Mouse (Mus musculus) brain, embryonic 14.5 days (tissue): ENCODE data around the gene Msrb2.

ENCODE experiments used
- CTCF ChIP-seq: fragments of 200-500 bp; IDR thresholded peaks from 2 replicates; pipeline ENCODE4 v1.5.1; 2012; ENCODE audit warnings: inconsistent platforms, mild to moderate bottlenecking, moderate library complexity, borderline replicate concordance; ENCODE audit not compliant: insufficient read depth, insufficient read length; ENCODE audit errors: extremely low read depth
- POLR2A ChIP-seq: fragments of 200-500 bp; IDR thresholded peaks from 2 replicates; pipeline ENCODE4 v1.6.1; 2012; ENCODE audit warnings: mild to moderate bottlenecking, inconsistent platforms, borderline replicate concordance; ENCODE audit not compliant: poor library complexity, insufficient read depth, insufficient read length, severe bottlenecking; ENCODE audit errors: extremely low read depth

GRCm38 (mm10) chr2:19380986-19381385 is 9.7 kb downstream of the Msrb2 start:
- TF ChIP-seq POLR2A = no peak
- TF ChIP-seq CTCF = no peak
